Mouse (Mus musculus): ENCODE data around the gene Lrrc23. TPM values are rescaled to one million over a fixed set of nuclear protein-coding genes. Genes with fewer than 3 reads are reported as not detected.
A peak's percentile ranks its signal among the peaks of the same experiment; 100 is the strongest.

The Lrrc23 gene
- total RNA-seq, 2 experiments from 2014 or later, result 0.17 TPM; not detected in 1

GRCm38 (mm10) chr6:124722876-124723473 is 56.6 kb downstream of the Lrrc23 start:
- peak; percentile 7; the same call in 1 of the 2 replicates for ATAC-seq (replicated peaks; ENCODE audit: poor library complexity)

- ATAC-seq (replicated peaks; ENCODE audit: poor library complexity), result peak; percentile 26
Observed at GRCm38 (mm10) chr6:124720904-124721303, 58.6 kb downstream of the Lrrc23 start.

Other genes with a start within 250 kb of the Lrrc23 start
- not detected in 2 replicates for gene C1s1, start 237.4 kb downstream of the Lrrc23 start, total RNA-seq (2015)
- not detected in 2 replicates for gene C1s1, start 237.4 kb downstream of the Lrrc23 start, total RNA-seq (2017)
- gene C1rb, start 209.4 kb downstream of the Lrrc23 start, total RNA-seq (2015), result not detected in 2 replicates
- gene C1rb, start 209.4 kb downstream of the Lrrc23 start, total RNA-seq (2017), result not detected in 2 replicates
- gene C1s2, start 143.6 kb downstream of the Lrrc23 start, total RNA-seq (2015), result not detected in 2 replicates
- not detected in 2 replicates for gene C1s2, start 143.6 kb downstream of the Lrrc23 start, total RNA-seq (2017)
- gene Lpcat3, start 116.7 kb downstream of the Lrrc23 start, total RNA-seq (2015), result 38.4 and 40.7 TPM in 2 replicates
- gene Lpcat3, start 116.7 kb downstream of the Lrrc23 start, total RNA-seq (2017), result 27.8 and 28.8 TPM in 2 replicates
- gene Emg1, start 67.5 kb downstream of the Lrrc23 start, total RNA-seq (2015), result 204 and 205 TPM in 2 replicates
- 304 and 317 TPM in 2 replicates for gene Emg1, start 67.5 kb downstream of the Lrrc23 start, total RNA-seq (2017)
- gene Phb2, start 67.4 kb downstream of the Lrrc23 start, total RNA-seq (2015), result 229 and 271 TPM in 2 replicates
- 335 and 374 TPM in 2 replicates for gene Phb2, start 67.4 kb downstream of the Lrrc23 start, total RNA-seq (2017)
- 115 and 121 TPM in 2 replicates for gene Ptpn6, start 41.0 kb downstream of the Lrrc23 start, total RNA-seq (2015)
- 398 and 466 TPM in 2 replicates for gene Ptpn6, start 41.0 kb downstream of the Lrrc23 start, total RNA-seq (2017)
- 171 and 179 TPM in 2 replicates for gene Grcc10, start 38.4 kb downstream of the Lrrc23 start, total RNA-seq (2015)
- gene Grcc10, start 38.4 kb downstream of the Lrrc23 start, total RNA-seq (2017), result 99.5 and 133 TPM in 2 replicates
- gene Gm45234, start 23.7 kb downstream of the Lrrc23 start, total RNA-seq (2015), result not detected in 2 replicates
- gene Gm45234, start 23.7 kb downstream of the Lrrc23 start, total RNA-seq (2017), result not detected in 2 replicates
- 25.2 and 25.7 TPM in 2 replicates for gene Atn1, start 23.2 kb downstream of the Lrrc23 start, total RNA-seq (2015)
- 1.2 and 2.9 TPM in 2 replicates for gene Atn1, start 23.2 kb downstream of the Lrrc23 start, total RNA-seq (2017)
- not detected in 2 replicates for gene Eno2, start 10.1 kb downstream of the Lrrc23 start, total RNA-seq (2015)
- gene Eno2, start 10.1 kb downstream of the Lrrc23 start, total RNA-seq (2017), result not detected in 2 replicates
- 1.6 and 2.2 TPM in 2 replicates for gene Spsb2, start 28.9 kb upstream of the Lrrc23 start, total RNA-seq (2015)
- 6.0 and 9.0 TPM in 2 replicates for gene Spsb2, start 28.9 kb upstream of the Lrrc23 start, total RNA-seq (2017)
- gene Tpi1, start 34.6 kb upstream of the Lrrc23 start, total RNA-seq (2015), result 279 and 298 TPM in 2 replicates
- 240 and 287 TPM in 2 replicates for gene Tpi1, start 34.6 kb upstream of the Lrrc23 start, total RNA-seq (2017)
- gene Usp5, start 49.8 kb upstream of the Lrrc23 start, total RNA-seq (2015), result 42.0 and 46.7 TPM in 2 replicates
- gene Usp5, start 49.8 kb upstream of the Lrrc23 start, total RNA-seq (2017), result 86.1 and 87.7 TPM in 2 replicates
- gene Cdca3, start 49.8 kb upstream of the Lrrc23 start, total RNA-seq (2015), result 130 and 145 TPM in 2 replicates
- gene Cdca3, start 49.8 kb upstream of the Lrrc23 start, total RNA-seq (2017), result 149 and 159 TPM in 2 replicates
- not detected in 2 replicates for gene Gnb3, start 60.5 kb upstream of the Lrrc23 start, total RNA-seq (2015)
- not detected in 2 replicates for gene Gnb3, start 60.5 kb upstream of the Lrrc23 start, total RNA-seq (2017)
- 1.3 and 3.5 TPM in 2 replicates for gene P3h3, start 78.0 kb upstream of the Lrrc23 start, total RNA-seq (2015)
- 1.00 and 2.5 TPM in 2 replicates for gene P3h3, start 78.0 kb upstream of the Lrrc23 start, total RNA-seq (2017)
- not detected in 2 replicates for gene Gpr162, start 84.3 kb upstream of the Lrrc23 start, total RNA-seq (2015)
- not detected in 2 replicates for gene Gpr162, start 84.3 kb upstream of the Lrrc23 start, total RNA-seq (2017)
- gene Cd4, start 108.5 kb upstream of the Lrrc23 start, total RNA-seq (2015), result 0.42 and 1.0 TPM in 2 replicates
- gene Cd4, start 108.5 kb upstream of the Lrrc23 start, total RNA-seq (2017), result 0.08 and 1.0 TPM in 2 replicates
- gene Lag3, start 132.0 kb upstream of the Lrrc23 start, total RNA-seq (2015), result 0.81 and 1.3 TPM in 2 replicates
- gene Lag3, start 132.0 kb upstream of the Lrrc23 start, total RNA-seq (2017), result 0.08 and 1.0 TPM in 2 replicates
- 15.9 and 18.8 TPM in 2 replicates for gene Ptms, start 140.4 kb upstream of the Lrrc23 start, total RNA-seq (2015)
- 14.0 and 26.1 TPM in 2 replicates for gene Ptms, start 140.4 kb upstream of the Lrrc23 start, total RNA-seq (2017)
- gene Mlf2, start 151.7 kb upstream of the Lrrc23 start, total RNA-seq (2015), result 71.3 and 82.7 TPM in 2 replicates
- 57.0 and 58.8 TPM in 2 replicates for gene Mlf2, start 151.7 kb upstream of the Lrrc23 start, total RNA-seq (2017)
- 86.3 and 90.2 TPM in 2 replicates for gene Cops7a, start 185.8 kb upstream of the Lrrc23 start, total RNA-seq (2015)
- gene Cops7a, start 185.8 kb upstream of the Lrrc23 start, total RNA-seq (2017), result 56.1 and 61.8 TPM in 2 replicates
- 0.15 TPM in 1 of 2 replicates, not detected in the other for gene Pianp, start 217.0 kb upstream of the Lrrc23 start, total RNA-seq (2015)
- not detected in 2 replicates for gene Pianp, start 217.0 kb upstream of the Lrrc23 start, total RNA-seq (2017)
- 67.9 and 69.9 TPM in 2 replicates for gene Zfp384, start 229.4 kb upstream of the Lrrc23 start, total RNA-seq (2015)
- gene Zfp384, start 229.4 kb upstream of the Lrrc23 start, total RNA-seq (2017), result 26.2 and 29.3 TPM in 2 replicates